Mouse (Mus musculus): ENCODE results near the gene Ptprr.

Gene Ptprr

DNA sequence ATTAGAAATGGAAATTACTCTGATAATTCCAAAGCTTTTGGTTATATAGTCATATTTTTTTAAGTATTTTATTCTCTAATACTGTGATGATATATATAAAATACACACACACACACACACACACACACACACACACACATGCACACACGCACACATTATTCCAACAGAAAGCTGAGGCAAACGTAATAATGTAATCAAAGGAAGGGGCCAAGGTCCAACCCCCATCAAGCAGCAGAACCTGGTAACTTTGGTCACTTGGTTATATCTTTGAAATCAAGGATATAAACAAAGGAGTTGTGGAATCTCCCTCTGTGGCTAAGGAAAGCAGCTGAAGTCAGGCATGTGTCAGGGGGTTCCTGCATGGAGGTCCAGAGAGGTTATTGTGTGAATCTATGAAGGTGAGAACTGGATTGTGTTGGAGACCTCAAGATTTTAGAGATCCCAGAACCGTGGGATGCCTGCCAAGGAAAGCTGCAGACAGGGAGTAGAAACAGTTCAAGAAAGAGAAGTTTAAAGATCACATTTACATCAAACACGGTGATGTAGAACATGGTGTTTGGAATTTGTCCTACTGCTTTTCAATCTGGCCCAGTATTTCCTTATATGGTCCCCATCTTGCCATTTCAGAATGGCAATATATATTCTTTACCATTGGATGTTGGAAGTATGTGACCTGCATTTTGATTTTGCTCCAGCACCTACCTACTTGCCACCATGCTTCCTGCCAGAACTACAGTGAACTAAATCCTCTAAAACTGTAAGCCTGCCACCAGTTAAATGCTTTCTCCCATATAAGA is 98.1 kb downstream of the Ptprr start:
- no peak for DNase-seq (ENCODE audit: low read depth, low spot score)

DNA sequence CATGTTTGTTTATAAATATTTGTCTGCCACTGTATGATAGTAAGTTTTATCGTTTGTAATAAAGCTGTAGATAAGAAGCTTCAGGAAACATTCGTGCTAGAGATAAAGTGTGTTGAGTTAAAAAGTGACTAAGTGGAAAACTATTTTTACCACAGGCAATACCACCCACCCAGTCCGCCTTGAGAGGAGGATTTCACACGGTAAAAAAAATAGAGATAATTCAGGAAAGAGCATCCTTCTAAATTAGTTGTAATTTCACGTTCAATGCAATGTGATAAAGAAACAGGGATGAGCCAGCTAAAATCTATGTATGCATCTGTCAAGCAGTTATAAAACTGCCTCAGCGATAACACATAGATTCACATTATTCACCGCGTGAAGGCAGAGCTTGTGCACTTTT is 99.0 kb downstream of the Ptprr start:
- no peak for DNase-seq (ENCODE audit: low read depth, low spot score)

DNA sequence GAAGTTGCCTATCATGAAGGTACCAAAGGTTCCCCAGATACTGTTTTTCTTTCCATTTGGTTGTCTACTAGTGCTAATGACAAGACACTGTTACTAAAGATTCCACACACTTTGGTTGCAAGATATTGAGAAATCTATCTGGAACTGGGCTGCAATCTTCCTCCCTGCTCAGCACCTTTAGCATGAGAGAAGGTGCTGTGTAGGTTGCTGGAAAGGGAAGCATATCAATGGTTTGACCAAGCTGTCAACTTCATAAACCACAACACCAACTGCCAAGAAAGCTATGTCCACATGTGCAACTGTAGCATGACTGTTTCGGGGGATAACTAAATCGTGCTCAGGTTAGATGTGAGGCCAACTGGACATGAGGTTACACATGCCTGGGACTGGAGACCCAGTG is 103.5 kb downstream of the Ptprr start:
- DNase-seq (ENCODE audit: low read depth, low spot score), result no peak

DNA sequence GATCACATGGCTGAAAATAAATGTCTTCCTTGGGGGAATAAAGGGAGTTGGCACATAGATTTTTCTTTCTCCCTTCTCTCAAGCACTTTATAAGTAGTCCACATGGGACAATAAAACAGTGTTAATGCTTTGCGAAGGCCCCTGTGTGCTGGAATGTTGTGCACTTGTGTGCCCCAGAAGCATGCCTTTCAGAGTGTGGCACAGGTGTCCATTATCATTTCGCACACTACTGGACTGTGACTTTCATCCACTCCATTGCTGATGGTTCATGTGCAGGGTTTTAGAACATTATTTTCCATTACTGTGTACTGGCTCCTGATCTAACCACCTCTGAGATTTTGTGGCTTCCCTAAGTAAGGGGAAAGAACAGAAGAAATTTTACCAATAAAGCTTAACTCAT is 105.8 kb downstream of the Ptprr start:
- no peak for DNase-seq (ENCODE audit: low read depth, low spot score)

DNA sequence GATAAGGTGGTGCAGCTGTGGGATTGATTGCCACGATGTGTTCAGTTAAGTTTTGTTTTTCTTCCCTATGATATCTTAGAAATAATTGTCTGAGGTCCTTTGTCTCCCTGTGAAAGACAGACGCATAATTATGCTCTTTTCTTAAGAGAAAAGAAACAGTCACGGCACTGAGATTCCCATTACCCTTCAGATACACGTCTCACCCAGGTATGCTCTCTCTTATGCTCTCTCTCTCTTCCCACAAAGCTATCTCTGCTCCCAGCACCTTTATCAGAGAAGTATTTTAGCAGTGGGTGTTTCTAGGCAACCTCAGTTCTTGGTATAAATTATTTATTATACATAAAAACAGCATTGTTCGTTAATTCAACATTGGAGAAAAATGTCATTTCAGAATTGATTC is 107.4 kb downstream of the Ptprr start:
- no peak for DNase-seq (ENCODE audit: low read depth, low spot score)

DNA sequence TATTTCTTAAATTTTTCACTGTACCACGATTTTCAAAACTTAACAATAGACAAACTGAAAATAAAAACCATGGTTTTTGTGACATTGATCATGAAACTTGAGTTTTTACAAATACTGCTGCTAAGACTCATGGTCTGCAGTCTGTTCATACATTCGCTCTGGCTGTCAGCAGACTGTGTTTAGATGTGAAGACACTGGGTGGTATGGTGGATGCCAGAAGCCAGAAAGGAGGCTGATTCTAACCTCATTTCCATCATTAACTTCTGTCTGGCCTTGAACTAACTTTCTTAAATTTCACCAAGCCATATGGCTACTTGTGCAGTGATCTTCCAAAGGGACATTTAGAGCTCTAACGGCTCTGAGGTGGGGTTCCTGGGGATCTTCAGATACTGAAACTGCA is 112.4 kb downstream of the Ptprr start:
- no peak for DNase-seq (ENCODE audit: low read depth, low spot score)

DNA sequence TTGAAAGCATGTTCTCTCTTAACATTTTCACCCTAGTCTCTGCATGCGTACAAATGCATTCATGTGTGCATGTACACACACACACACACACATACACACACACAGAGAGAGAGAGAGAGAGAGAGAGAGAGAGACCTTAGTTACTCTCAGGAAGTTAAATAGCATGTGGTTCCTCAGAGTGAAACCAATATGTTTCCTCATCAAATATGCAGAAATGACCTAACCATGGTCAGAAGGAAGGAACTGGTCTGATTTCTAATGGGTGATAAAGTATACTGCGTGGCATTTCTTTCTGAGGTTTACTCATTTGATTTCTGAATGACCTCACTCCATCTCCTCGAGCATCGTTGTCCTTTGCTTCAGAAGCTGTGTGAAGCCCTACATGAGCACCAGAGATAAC is 113.2 kb downstream of the Ptprr start:
- DNase-seq (ENCODE audit: low read depth, low spot score), result no peak

DNA sequence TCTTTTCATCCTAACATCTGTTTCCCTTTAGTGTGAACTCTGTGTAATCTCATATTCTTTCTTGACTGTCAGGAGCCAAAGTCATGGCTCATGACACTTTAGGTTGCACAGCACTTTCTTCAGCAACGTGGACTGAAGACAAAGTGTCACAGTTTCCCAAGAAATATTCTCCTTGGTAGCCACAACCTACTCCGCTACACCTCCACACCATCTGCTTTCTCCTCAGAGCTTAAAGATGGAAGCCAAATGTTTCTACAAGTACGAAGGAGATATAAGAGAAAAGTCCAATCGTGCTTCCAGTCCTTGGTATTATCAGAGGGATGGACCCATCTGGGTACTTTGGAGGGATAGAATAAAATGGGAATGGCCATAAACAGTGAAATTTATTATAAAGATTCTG is 114.2 kb downstream of the Ptprr start:
- DNase-seq (ENCODE audit: low read depth, low spot score), result peak; percentile 26

DNA sequence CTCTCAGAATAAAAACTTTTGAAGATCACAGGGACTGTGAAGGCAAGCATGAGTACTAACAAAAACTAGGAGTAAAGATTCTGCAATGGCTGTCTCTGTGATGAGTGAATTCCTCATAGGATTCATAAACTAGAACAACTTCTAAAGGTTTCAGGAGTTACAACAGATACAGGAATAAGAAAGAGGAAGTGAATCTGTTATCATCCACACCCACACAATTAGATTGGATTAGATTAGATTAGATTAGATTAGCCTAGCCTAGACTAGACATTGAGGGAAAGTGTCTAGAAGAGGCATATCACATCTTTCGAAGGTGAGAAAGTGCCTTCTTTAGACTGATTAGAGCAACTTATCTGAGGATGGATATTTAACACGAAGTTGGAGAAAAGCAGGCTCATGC is 117.2 kb downstream of the Ptprr start:
- DNase-seq (ENCODE audit: low read depth, low spot score), result no peak

DNA sequence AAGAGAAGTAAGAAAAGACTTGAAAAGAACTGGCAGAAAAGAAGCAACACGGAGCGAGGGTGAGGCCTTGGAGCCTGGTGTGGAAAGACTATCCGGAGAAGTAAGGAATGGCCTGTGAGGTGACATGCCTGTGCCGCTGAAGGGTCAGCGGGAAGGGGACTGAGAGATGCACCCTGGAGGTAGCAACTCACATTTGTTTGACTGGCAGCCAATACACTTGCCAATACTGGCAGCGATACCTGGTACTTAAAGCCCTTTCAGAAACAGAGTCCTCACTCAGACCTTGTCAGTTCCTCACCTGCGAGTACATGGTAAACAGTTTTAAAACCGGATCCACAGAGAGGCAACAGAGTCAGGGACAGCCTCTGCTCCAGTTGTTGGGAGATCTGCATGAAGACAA is 122.2 kb downstream of the Ptprr start:
- no peak for DNase-seq (ENCODE audit: low read depth, low spot score)

DNA sequence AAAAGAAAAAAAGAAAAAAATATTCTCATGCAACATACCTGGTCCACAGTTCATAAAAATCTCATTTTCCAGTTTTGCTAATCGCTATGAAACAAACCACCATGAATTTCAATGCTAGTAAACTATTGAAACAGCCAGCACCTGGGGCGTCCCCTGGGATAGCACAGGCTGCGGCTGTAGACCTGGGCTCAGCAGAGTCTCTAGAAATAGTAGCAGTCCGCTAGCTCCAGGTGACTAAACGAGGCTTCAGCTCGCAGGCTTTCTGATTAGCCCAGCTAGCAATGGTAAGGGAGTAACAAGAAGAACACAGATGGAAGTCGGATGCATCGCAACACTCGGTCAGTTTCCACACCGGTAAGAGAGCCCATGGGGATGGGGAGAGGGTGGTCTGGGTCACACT is 125.7 kb downstream of the Ptprr start:
- DNase-seq (ENCODE audit: low read depth, low spot score), result no peak

DNA sequence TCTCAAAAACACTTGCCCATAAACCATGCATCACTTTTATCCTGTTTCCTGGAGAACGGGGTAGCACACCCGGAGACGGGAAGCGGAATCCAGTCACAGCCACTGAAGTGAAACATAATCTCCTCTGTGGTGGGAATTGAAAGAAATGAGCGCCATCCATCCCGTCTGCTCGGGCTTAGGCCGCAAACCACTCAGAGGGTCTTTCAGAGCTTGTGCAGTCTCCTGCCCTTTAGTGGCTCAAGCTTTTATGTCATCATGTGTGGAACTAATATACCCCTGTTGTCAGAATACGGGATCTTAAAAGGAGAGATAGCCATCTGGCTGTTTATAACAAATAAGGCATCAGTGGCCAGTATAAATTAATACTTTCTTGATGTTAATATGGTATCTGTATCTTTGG is 128.1 kb downstream of the Ptprr start:
- DNase-seq (ENCODE audit: low read depth, low spot score), result peak; percentile 6

DNA sequence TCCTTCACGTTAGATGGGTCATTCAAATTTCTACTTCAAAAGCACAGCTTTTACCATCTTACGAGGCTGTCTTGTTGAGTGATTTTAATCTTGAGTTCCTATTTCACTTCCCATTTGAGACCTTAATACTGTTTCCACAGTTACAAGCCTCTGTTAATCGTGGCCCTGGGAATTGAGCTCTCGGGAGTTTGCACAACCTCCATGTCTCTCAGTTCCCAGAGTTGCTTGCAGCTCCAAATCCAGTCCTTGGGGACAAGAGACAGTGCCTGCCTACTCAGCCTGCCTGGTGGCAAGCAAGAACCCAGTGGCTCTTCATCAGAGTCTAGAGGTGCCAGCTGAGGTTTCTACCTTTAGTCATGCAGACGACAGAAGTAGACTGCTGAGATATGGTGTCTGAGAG is 136.7 kb downstream of the Ptprr start:
- DNase-seq (ENCODE audit: low read depth, low spot score), result no peak

DNA sequence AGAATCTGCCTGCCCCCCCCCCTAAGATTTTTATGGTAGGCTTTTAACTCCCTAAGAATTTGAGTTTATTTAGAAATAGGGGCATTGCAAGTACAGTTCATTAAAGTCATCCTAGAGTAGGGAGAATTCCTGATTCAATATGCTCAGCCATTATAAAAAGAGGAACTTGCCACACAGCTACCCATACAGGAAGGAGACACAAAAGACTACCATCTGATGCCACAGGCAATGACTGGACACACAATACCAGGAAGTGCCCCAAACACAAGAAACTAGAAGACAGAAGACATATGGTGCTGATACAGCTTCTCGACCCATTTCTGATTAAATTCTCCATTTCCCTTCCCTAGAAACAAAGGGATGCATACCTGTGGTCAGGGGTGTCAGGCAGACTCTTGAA is 138.7 kb downstream of the Ptprr start:
- DNase-seq (ENCODE audit: low read depth, low spot score), result no peak

DNA sequence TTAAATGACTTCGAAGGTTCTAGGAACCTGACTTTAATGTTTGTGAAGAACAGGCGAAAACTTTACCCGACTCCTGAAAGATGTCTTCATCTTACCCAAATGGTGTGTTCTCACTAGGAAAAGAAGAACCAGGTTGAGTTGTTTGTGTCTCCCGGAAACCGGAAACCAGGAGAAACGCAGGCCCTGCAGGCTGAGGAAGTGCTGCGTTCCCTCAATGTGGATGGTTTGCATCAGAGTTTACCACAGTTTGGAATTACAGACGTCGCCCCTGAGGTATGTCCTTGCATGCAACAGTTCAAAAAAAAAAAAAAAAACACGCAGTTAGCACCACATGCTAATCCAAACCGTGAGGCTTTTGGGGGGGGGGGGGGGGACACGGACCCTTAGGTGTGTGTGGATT is 144.3 kb downstream of the Ptprr start:
- no peak for DNase-seq (ENCODE audit: low read depth, low spot score)

DNA sequence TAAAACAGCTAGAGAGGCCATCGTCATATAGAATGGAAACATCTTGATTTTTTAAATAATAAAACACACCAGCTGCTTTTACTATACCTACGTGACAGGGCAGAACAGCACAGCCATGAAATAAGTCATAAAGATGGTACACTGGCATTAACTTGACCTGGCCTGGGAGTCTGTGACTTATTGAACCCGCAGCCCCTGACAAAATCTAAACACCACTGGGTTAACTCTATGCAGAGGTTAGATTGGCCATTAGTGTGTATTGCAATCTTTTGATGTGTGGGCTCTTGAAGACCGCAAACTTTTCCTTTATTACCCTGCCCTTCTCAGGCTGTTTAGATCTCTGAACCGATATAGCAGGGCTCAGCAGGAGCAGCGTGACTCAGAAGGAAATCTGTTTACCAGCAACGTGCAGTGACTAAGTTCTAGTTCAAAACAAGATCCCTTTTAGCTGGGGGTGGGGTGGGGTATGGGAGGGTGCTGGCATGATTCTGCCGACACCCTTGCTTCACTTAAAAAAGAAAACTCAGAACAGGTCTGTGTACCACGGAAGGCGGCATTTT is 157.4 kb downstream of the Ptprr start:
- no peak for DNase-seq (ENCODE audit: low read depth, low spot score)

DNA sequence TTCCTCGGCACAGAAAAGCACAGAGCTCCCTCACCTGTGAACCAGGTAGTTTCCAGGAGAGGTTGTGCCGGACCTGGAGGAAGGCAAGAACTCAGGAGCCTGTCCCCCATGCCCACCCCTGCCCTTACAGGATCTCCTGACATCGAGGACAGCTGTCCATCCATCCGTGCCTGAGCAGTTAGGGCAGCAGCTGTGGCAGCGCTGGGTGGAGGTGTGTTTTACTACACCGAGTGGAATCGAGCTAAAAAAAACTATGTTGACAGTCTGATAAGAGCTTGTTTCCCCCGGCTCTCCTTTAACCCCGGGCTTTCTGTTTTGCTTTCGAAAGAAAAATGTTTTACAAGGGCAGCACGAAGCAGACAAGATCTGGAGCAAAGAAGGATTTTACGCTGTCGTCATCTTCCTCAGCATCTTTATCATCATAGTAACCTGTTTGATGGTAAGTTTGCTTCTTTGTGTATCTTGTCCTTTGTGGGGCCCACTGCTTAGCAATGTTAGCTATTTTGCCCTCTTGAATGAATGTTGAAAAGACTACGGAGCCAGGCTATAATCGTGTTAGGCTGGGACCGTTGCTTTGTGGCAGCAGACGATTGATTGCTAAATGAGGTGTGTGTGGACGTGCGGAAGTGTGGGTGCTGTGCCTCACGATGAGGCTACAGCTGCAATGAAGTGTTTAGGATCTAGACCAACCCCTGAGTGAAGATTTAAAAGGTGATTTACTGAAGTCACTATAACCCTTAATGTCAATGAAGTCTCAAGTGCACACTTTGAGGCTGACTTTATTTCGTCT is 159.6 kb downstream of the Ptprr start:
- peak; percentile 32 for DNase-seq (ENCODE audit: low read depth, low spot score)

DNA sequence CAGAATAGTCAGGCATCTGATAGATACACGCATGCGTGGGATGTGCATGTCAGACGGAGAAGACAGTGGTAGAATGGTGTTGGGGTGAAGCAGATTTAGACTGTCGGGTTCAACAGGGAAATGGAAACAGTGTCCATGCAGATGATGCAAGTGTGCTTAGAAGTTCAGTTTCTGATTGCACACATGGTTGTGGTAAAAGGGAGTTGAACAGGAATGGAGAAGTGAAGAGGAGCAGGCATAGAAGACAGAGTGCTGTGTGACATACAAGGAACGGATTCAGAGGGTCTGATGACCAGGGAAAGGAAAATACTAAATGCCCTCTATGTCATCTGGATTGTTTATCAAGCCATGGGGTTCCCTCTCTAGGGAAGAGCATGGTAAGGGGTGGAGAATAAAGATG is 163.2 kb downstream of the Ptprr start:
- no peak for DNase-seq (ENCODE audit: low read depth, low spot score)

DNA sequence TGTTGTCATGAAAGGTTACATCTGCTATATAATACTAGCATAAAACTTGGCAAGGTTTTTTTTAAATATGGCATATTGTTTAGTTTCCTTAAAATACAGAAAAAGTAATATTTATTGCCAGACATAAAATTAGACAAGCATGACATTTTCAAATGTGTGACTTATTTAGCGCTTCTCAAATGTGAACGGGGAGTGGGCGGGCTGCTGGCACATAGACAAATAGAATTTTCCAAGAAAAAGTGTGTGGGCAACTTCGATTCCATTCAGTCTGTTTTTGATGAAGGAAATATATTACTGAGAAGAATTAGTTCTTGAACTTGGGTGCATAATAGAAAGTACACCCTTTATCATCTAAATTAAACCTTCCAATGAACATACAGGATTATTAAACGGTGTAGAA is 164.2 kb downstream of the Ptprr start:
- no peak for DNase-seq (ENCODE audit: low read depth, low spot score)

DNA sequence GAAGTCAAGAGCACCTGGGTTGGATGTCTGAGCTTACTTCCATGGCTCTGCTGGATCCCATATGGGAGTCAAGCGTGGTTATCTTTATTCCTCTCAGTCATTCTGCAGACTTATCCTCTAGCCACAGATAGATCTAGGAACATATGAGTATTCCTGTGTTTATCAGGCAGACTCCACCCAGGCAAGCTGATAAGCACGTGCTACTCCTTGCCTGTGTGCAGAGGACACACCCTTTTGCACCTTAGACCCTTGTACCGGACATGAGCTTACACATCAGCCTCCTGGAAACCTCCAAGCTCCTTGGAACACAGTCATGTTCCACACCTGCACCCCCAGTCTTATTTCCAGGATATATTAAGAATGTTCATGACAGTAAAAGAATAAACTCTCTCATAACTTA is 165.2 kb downstream of the Ptprr start:
- no peak for DNase-seq (ENCODE audit: low read depth, low spot score)

DNA sequence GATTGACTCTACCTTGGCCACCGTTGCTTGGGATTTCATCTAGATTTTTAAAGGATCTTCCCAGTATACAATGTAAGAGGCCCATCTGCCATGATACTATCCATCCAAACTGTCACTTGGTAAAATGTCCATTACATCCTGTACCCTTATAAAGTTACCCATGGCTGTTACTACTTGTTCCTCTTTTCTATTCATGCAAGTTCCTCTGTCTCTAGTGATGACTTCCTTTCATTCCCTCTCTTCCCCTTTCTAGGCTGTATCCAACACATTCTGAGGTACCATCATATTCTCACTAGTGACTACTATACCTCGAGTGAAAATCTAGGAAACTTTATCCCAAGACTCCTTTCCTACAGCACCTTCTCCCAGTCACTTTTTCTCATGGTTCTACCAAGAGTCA is 173.7 kb downstream of the Ptprr start:
- no peak for DNase-seq (ENCODE audit: low read depth, low spot score)

DNA sequence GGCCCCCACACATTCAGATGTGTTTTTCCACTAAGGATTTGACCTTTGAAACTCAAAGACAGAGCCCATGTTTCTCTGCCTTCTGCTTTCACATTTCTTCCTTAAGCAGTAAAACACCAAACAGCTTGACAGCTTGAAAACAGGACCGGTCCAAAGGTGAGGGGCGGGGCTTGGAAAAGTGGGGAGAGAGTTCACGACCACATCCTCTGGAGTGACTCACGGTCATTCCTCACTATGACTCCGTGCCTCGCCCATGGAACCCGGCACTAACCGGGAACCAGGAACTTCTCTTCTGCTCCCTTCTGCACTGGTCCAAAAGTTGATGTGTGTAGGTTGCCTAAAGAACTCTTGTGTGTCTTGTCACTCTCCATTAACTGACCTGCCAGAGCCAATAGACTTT is 174.3 kb downstream of the Ptprr start:
- DNase-seq (ENCODE audit: low read depth, low spot score), result no peak

DNA sequence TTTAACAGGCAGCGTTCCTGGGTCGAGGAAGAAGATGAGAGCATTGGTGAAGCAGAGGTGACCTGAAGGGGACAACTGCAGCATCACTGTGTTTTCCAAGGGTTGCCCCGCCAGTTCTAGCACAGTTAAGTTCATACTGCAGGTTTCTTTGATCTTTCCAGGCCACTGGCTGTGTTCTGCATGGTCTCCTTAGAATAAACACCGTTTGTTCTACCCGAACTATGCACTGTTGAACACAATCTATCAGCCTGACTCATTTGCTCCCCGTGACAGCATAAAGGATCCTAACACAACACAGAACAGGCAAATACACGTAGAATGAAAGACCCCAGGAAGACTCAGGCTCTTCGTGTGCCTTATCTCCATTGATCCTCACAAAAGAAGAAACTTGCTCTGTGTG is 176.4 kb downstream of the Ptprr start:
- no peak for DNase-seq (ENCODE audit: low read depth, low spot score)

Data from mesoderm, embryonic 11.5 days (tissue).